9 mouse cellular contexts compared by ENCODE assay signal in the genomic region with DNA sequence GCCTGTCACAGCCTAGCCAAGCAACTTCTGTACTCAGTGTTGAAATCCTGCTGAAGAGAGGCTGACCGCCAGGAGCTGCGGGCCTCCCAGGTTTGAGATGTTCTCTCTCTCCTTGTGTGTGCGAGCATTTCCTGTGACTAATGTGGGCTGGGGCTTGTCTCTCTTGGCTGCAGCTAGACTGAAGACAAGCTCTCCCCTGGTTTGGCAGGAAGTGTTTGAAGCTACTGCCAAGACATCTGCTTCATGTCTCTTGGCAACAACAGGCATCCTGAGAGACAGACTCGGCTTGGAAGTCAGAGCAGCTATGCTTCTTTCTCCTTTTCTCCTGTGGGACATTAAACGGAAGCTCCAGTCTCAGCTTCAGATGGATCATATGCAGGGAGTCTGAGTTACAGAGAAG. TPM values are rescaled to one million over a fixed set of nuclear protein-coding genes. Genes with fewer than 3 reads are reported as not detected.
DNase-seq lines count a peak whose midpoint lies in the region; ATAC-seq and TF ChIP-seq lines count a peak whose summit lies in the region.
"Had no signal": no experiment of that assay in that cellular context is flagged by ENCODE, and none has a peak within 500 bp of the region (broad histone marks: within the 10 kb centered on the region; RNA-seq: fewer than 3 reads in every experiment).

No protein-coding gene starts in this region.

- 20% methylated on average over 5 of the region's 5 CpGs for WGBS in intestine, embryonic 14.5 days
- WGBS in stomach, postnatal 0 days: 30% methylated on average over 5 of the region's 5 CpGs

- H3K4me1 ChIP-seq in intestine, embryonic 14.5 days (replicated peaks; ENCODE audit: control insufficient read depth, insufficient read depth, low read length): peaks cover 17% of the 10 kb centered on the region
- H3K4me1 ChIP-seq in stomach, postnatal 0 days (replicated peaks; ENCODE audit: control insufficient read depth, insufficient read depth): peaks cover 7% of the 10 kb centered on the region

- peak; percentile 88 for ATAC-seq in intestine, embryonic 14.5 days (replicated peaks; ENCODE audit: low FRiP score, low TSS enrichment, low read depth)
- peak; percentile 83 for ATAC-seq in megakaryocyte, adult 5-6 weeks (ENCODE audit: poor library complexity, severe bottlenecking)
- peak; percentile 87 for ATAC-seq in stomach, postnatal 0 days (ENCODE audit: low FRiP score, low TSS enrichment)

- no peaks in the 10 kb centered on the region for H3K36me3 ChIP-seq in intestine, embryonic 14.5 days (ENCODE audit: control insufficient read depth, insufficient read depth, low read length)
- H3K36me3 ChIP-seq in stomach, postnatal 0 days (ENCODE audit: control insufficient read depth, insufficient read depth, low read length): no peaks in the 10 kb centered on the region
- H3K36me3 ChIP-seq: liver, embryonic 13.5 days had no signal

- peak; percentile 51 for TF ChIP-seq CTCF in stomach, postnatal 0 days (IDR thresholded peaks at IDR 0.05; ENCODE audit: low read depth)

- no peak overlapping the region for H3K4me2 ChIP-seq in intestine, embryonic 14.5 days (ENCODE audit: low read length)
- H3K4me2 ChIP-seq in stomach, postnatal 0 days (replicated peaks; ENCODE audit: low read depth): no peak overlapping the region
- H3K4me2 ChIP-seq: liver, embryonic 13.5 days had no signal

- DNase-seq in cerebellum, adult 11-12 months: peak; percentile 42
- DNase-seq in cerebellum, adult 8-10 months: no peak
- DNase-seq in cerebellum, adult 9-10 months: peak; percentile 51
- DNase-seq in gastrocnemius, postnatal 14 days: peak; percentile 80
- DNase-seq in intestine, embryonic 14.5 days (ENCODE audit: low spot score): peak; percentile 76
- peak; percentile 74 to 86 for DNase-seq in left cerebral cortex, adult 9 months (ENCODE audit: low spot score in 2 of 2)
- peak; percentile 53 for DNase-seq in stomach, postnatal 0 days (ENCODE audit: low spot score)
- DNase-seq: liver, embryonic 13.5 days had no signal

- H3K4me3 ChIP-seq in intestine, embryonic 14.5 days (ENCODE audit: low read depth, low read length): no peak overlapping the region
- no peak overlapping the region for H3K4me3 ChIP-seq in stomach, postnatal 0 days (ENCODE audit: low read depth, low read length)
- H3K4me3 ChIP-seq: liver, embryonic 13.5 days had no signal

- no peaks in the 10 kb centered on the region for H3K27me3 ChIP-seq in intestine, embryonic 14.5 days (replicated peaks; ENCODE audit: control insufficient read depth, insufficient read depth, low read length)
- H3K27me3 ChIP-seq in stomach, postnatal 0 days (ENCODE audit: control insufficient read depth, insufficient read depth, low read length): no peaks in the 10 kb centered on the region
- H3K27me3 ChIP-seq: liver, embryonic 13.5 days had no signal

- H3K27ac ChIP-seq in intestine, embryonic 14.5 days (ENCODE audit: low read depth): peak overlapping the region; percentile 81
- H3K27ac ChIP-seq in stomach, postnatal 0 days (replicated peaks): peak overlapping the region; percentile 63
- H3K27ac ChIP-seq: liver, embryonic 13.5 days had no signal

- no peaks in the 10 kb centered on the region for H3K9me3 ChIP-seq in intestine, embryonic 14.5 days (ENCODE audit: control insufficient read depth, low read length)
- no peaks in the 10 kb centered on the region for H3K9me3 ChIP-seq in stomach, postnatal 0 days (ENCODE audit: control insufficient read depth, low read length)
- H3K9me3 ChIP-seq: liver, embryonic 13.5 days had no signal

- H3K9ac ChIP-seq in intestine, embryonic 14.5 days (ENCODE audit: low read length): no peak overlapping the region
- no peak overlapping the region; the same call in 1 of the 2 replicates for H3K9ac ChIP-seq in stomach, postnatal 0 days (ENCODE audit: low read length)
- H3K9ac ChIP-seq: liver, embryonic 13.5 days had no signal

- no peak for TF ChIP-seq EP300 in stomach, postnatal 0 days (optimal IDR thresholded peaks at IDR 0.05)

- intact Hi-C loops in gastrocnemius, postnatal 14 days (cut with DNase I; ENCODE audit: low total_unique reads): no loop called here

RNA-seq across cellular contexts. Expression of a gene that starts 44.2 kb away (rescaled TPM):
- total RNA-seq in gastrocnemius, postnatal 14 days (2021): 1 to 10 TPM; 5.0 to 5.9 TPM
- 15.4 and 15.7 TPM in 2 replicates for polyA plus RNA-seq in intestine, embryonic 14.5 days (2014; fragmentation: Nextera tagmentation; extraction: Ambion mirVana)
- 4.7 and 4.8 TPM in 2 replicates for total RNA-seq in megakaryocyte, adult 5-6 weeks (2015)
- total RNA-seq in megakaryocyte, adult 5-6 weeks (2017): 4.4 and 6.7 TPM in 2 replicates
- polyA plus RNA-seq in stomach, postnatal 0 days (2015; fragmentation: Nextera tagmentation; extraction: Ambion mirVana): 7.0 and 7.7 TPM in 2 replicates

RNA-seq across cellular contexts. Expression of a gene that starts 55.7 kb away (rescaled TPM):
- not detected for total RNA-seq in gastrocnemius, postnatal 14 days (2021)
- not detected in 2 replicates for polyA plus RNA-seq in intestine, embryonic 14.5 days (2014; fragmentation: Nextera tagmentation; extraction: Ambion mirVana)
- not detected in 2 replicates for total RNA-seq in megakaryocyte, adult 5-6 weeks (2015)
- not detected in 2 replicates for total RNA-seq in megakaryocyte, adult 5-6 weeks (2017)
- 0.06 TPM in 1 of 2 replicates, not detected in the other for polyA plus RNA-seq in stomach, postnatal 0 days (2015; fragmentation: Nextera tagmentation; extraction: Ambion mirVana)
- polyA plus RNA-seq: liver, embryonic 13.5 days had no signal
